Mouse (Mus musculus) adrenal gland, postnatal 4 days (tissue): ENCODE results near the gene Gpm6a. TPM values are rescaled to one million over a fixed set of nuclear protein-coding genes. Genes with fewer than 3 reads are reported as not detected.
"Not testable (repeated sequence)": the region's sequence is repeated elsewhere in the genome, so short reads cannot be mapped to it uniquely, and the experiment has no call there.

Source experiments
- DNase-seq, 2 experiments: peaks; one replicate each; pipeline ENCODE4 v3.0.0; 2021 to 2022; ENCODE audit warnings: low spot score in 2 of 2, mixed read lengths in 2 of 2
- total RNA-seq, 2 experiments: library from RNA; stranded (reverse); gene quantifications; 2 replicates each; pipeline ENCODE4 v1.2.3; 2021

The Gpm6a gene
- total RNA-seq, 2 experiments from 2014 or later: 8.4 to 9.0 TPM

GRCm38 (mm10) chr8:55002946-55003345 is 48.3 kb downstream of the Gpm6a start:
- no peak for DNase-seq

GRCm38 (mm10) chr8:55012228-55012627 is 57.6 kb downstream of the Gpm6a start:
- DNase-seq: no peak

DNA sequence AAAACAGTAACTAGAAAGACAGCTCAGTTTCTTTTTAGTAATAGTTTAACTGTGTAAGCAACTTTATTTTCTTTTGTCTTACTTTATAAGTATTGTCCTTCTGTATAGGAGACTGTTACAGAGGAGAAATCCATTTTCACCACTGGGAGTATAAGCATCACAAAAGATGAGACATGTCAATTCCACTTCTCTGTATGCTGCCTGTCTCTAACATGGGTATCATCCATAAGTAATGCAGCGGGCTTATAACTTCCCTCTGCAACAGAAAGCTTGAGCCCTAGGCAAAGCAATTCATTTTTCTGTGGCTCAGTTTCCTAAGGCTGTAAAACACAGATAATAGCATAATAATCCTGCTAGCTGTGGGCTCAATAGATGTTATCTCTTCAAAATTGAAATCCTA is 62.4 kb downstream of the Gpm6a start:
- no peak for DNase-seq

- DNase-seq: no peak
Measured at GRCm38 (mm10) chr8:55025851-55026660, 71.4 kb downstream of the Gpm6a start.

GRCm38 (mm10) chr8:55026661-55027000 is 72.0 kb downstream of the Gpm6a start:
- no peak for DNase-seq

GRCm38 (mm10) chr8:55028371-55028770 is 73.7 kb downstream of the Gpm6a start:
- no peak for DNase-seq

DNA sequence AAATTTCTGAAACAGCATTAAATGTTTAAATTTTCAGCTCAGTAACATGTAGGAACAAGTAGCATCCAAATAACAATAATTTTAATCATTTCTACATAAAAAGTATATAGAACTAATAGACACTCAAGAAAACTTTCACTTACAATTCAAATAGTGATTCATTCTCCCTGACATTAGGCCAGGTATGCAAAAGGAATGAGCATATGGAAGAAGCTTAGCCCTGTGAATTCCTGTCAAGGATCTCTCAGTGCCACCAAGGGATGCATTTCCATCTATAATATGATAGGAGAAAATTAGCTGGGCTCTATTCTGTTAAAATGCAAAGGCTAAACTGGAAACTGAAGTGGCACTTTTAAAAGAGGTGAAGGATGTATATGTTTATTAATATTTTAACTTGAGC is 76.5 kb downstream of the Gpm6a start:
- DNase-seq: no peak

- DNase-seq: no peak
Measured at GRCm38 (mm10) chr8:55034309-55034708, 79.7 kb downstream of the Gpm6a start.

DNA sequence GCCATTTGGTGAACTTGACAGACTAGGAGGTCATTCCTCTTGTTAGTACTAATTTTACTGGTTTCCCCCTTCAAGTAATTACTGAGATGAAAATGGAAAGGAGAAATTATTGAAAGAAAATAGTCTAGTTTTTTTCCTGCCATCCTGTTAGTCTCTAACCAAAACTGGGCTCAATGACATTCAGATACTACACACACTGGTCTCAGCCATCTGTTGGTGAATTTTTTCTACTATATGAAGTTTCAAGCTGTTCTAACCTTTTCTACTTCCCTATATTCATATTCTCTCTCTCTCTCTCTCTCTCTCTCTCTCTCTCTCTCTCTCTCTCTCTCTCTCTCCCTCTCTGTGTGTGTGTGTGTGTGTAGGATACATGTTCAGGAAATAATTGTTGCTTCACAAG is 80.8 kb downstream of the Gpm6a start:
- DNase-seq: no peak

DNA sequence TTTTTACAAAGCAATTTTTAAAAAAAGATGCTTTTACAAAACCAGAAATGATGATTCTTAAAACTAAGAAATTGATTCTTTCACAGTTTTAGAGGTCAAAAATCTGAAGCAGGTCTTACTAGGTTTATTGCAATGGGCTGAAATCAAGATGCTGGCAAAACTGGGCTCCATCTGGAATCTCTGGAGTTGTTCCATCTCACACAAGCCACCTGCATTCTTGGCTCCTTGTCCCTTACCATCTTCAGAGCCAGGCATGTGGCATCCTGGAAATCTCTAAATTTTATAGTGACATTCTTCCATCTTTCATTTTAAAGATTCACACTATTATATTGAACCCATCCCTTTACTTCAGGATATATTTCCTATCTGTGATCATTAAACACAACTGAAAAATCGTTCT is 88.3 kb downstream of the Gpm6a start:
- no peak for DNase-seq

- DNase-seq: no peak
Measured at GRCm38 (mm10) chr8:55048396-55048795, 93.8 kb downstream of the Gpm6a start.

GRCm38 (mm10) chr8:55049979-55050378 is 95.3 kb downstream of the Gpm6a start:
- DNase-seq: no peak

DNA sequence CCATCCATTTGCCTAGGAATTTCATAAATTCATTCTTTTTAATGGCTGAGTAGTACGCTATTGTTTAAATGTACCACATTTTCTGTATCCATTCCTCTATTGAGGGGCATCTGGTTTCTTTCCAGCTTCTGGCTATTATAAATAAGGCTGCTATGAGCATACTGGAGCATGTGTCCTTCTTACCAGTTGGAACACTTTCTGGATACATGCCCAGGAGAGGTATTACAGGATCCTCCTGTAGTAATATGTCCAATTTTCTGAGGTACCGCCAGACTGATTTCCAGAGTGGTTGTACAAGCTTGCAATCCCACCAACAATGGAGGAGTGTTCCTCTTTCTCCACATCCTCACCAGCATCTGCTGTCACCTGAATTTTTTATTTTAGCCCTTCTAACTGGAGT is 114.2 kb downstream of the Gpm6a start:
- not testable (repeated sequence) for DNase-seq

DNA sequence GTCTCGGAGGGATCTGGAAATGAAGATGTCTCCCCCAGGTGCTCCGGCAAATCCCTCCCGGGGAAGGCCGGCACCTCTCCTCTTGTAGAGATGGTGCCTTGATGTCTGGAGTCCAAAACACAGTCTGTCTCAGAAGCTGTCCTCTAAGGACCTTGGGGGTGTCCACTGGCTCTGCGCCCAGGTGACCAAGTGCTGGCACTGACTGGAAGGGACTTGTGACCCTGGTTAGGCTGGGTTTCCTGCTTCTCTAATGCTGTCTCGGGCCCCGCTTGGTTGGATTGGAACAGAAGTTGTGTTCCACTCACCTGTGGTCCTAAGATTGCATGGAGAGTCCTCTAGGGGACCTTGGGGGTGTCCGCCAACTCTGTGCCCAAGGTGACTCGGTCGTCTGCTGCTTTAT is 118.8 kb downstream of the Gpm6a start:
- no peak for DNase-seq

DNA sequence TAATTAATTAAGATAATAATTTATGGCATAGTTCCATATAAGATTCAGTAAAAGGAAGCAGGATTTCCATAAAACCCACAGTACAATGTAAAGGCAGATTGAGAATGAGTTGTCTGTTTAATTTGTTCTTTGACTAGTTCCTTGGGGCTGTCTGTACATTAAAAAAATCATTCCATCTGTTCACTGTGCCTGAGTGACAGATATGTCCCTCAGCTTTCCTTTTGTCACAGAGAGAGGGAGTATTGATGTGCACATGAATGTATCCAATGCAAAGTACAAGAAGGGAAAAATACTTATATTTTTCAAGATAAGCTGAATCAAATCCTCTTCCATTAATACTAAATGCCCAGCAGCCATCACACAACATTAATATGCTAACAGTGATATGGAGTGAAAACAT is 147.6 kb downstream of the Gpm6a start:
- DNase-seq: no peak

DNA sequence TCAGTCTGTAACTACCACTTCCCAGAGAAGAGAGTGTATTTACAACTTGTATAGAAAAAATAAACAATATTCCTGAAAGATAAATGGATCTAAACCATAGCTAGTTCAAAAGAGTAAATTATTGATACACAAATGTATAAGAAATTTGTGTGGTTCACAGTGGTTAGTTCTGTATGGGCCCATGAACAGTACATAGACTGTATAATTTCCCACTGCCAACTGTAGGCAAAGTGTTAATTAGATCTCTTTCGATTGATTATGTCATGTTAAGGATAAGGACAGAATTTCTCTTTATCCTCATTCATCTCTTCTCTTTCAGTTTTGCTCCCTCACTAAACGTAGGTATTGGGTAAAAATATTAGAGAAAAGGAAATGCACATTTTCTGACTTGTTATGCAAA is 148.4 kb downstream of the Gpm6a start:
- DNase-seq: no peak

DNA sequence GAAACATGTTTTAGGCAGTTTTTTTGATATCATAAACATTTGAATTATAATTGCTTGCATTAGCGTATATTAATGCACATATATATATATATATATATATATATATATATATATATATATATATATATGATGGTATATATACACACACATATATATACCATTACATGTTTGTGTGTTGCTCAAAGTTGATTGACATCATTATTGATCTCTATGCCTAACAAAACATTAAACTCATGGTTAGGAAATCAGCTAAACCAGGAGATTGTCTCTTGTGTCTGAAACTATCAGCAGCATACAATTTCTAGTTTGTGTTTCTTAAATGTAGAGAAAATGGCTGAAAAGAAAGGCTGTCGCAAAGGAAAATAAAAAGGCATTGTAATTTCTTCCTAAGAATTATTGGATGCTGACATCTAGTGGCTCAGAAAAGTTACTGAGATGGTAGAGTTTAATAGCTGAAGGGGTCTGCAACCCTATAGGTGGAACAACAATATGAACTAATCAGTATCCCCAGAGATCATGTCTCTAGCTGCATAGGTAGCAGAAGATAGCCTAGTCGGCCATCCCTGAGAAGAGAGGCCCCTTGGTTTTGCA is 149.3 kb downstream of the Gpm6a start:
- DNase-seq: no peak

Other genes starting within 250 kb of the Gpm6a start
- gene Wdr17, start 67.7 kb upstream of the Gpm6a start, total RNA-seq: under 1 TPM; 0.37 to 0.67 TPM